In the genomic region with DNA sequence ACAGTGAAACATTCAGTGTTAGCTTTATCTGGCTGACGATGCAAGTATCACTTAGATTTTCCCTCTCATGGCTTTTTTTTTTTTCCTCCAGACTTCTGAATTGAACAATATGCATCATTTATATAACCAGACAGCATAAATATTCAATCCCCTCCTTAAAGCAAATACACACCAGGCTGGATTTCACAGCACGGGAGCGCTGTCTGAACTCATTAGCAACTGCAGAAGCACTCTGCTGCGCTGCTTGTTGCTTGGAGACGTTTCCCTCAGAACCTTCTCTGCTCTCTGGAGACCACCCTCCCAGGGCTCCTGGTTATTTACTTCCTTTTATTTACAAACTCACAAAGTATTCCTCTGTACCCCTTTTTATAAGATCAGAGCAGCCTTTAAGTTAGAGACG, we compare ENCODE assay signal across 16 mouse cellular contexts.
DNase-seq lines count a peak whose midpoint lies in the region; ATAC-seq lines count a peak whose summit lies in the region.
"Had no signal": no experiment of that assay in that cellular context is flagged by ENCODE, and none has a peak within 500 bp of the region (broad histone marks: within the 10 kb centered on the region; RNA-seq: fewer than 3 reads in every experiment).

No protein-coding gene starts in this region.

- no peak for DNase-seq in forebrain, embryonic 10.5 days (ENCODE audit: extremely low spot score, low spot score)
- peak; percentile 76 for DNase-seq in brain, adult 2 months (ENCODE audit: low read depth, low spot score)
- DNase-seq in thymus, adult 18-20 months, result no peak
- DNase-seq: adrenal gland, postnatal 25 days; cerebellum, postnatal 14 days; gastrocnemius, postnatal 25 days; heart, postnatal 10 days; kidney, postnatal 10 days; lung, postnatal 36 days had no signal

- peak overlapping the region; percentile 57 for H3K27ac ChIP-seq in forebrain, embryonic 13.5 days
- no peak overlapping the region for H3K27ac ChIP-seq in forebrain, embryonic 10.5 days
- H3K27ac ChIP-seq in hindbrain, embryonic 15.5 days (replicated peaks), result peak overlapping the region; percentile 74
- H3K27ac ChIP-seq in neural tube, embryonic 14.5 days (ENCODE audit: low read depth, low read length), result no peak overlapping the region
- H3K27ac ChIP-seq: embryonic facial prominence, embryonic 12.5 days had no signal

- H3K9me3 ChIP-seq in forebrain, embryonic 13.5 days (replicated peaks), result no peaks in the 10 kb centered on the region
- no peaks in the 10 kb centered on the region for H3K9me3 ChIP-seq in forebrain, embryonic 10.5 days
- H3K9me3 ChIP-seq in hindbrain, embryonic 15.5 days, result no peaks in the 10 kb centered on the region
- no peaks in the 10 kb centered on the region for H3K9me3 ChIP-seq in neural tube, embryonic 14.5 days (ENCODE audit: control insufficient read depth, low read length)
- H3K9me3 ChIP-seq: embryonic facial prominence, embryonic 12.5 days had no signal

- H3K9ac ChIP-seq in forebrain, embryonic 13.5 days, result no peak overlapping the region
- H3K9ac ChIP-seq in hindbrain, embryonic 15.5 days, result no peak overlapping the region
- H3K9ac ChIP-seq in neural tube, embryonic 14.5 days (replicated peaks; ENCODE audit: low read depth, low read length), result no peak overlapping the region
- H3K9ac ChIP-seq: embryonic facial prominence, embryonic 12.5 days had no signal

- peaks cover 23% of the 10 kb centered on the region; the same call in 1 of the 2 replicates for H3K36me3 ChIP-seq in forebrain, embryonic 13.5 days (ENCODE audit: poor library complexity, severe bottlenecking)
- H3K36me3 ChIP-seq in forebrain, embryonic 10.5 days (replicated peaks), result peaks cover 85% of the 10 kb centered on the region
- H3K36me3 ChIP-seq in hindbrain, embryonic 15.5 days, result no peaks in the 10 kb centered on the region
- H3K36me3 ChIP-seq in neural tube, embryonic 14.5 days (ENCODE audit: control insufficient read depth, insufficient read depth, low read length), result no peaks in the 10 kb centered on the region
- H3K36me3 ChIP-seq: embryonic facial prominence, embryonic 12.5 days had no signal

- no peaks in the 10 kb centered on the region for H3K27me3 ChIP-seq in forebrain, embryonic 13.5 days
- no peaks in the 10 kb centered on the region for H3K27me3 ChIP-seq in forebrain, embryonic 10.5 days (ENCODE audit: poor library complexity, severe bottlenecking)
- no peaks in the 10 kb centered on the region for H3K27me3 ChIP-seq in hindbrain, embryonic 15.5 days
- H3K27me3 ChIP-seq in neural tube, embryonic 14.5 days (ENCODE audit: control insufficient read depth, insufficient read depth, low read length), result no peaks in the 10 kb centered on the region
- H3K27me3 ChIP-seq: embryonic facial prominence, embryonic 12.5 days had no signal

- peaks cover 22% of the 10 kb centered on the region for H3K4me1 ChIP-seq in forebrain, embryonic 13.5 days
- H3K4me1 ChIP-seq in forebrain, embryonic 10.5 days, result peaks cover 30% of the 10 kb centered on the region
- peaks cover 23% of the 10 kb centered on the region for H3K4me1 ChIP-seq in hindbrain, embryonic 15.5 days (replicated peaks)
- H3K4me1 ChIP-seq in neural tube, embryonic 14.5 days (ENCODE audit: control insufficient read depth, insufficient read depth, low read length), result peaks cover 5% of the 10 kb centered on the region; the same call in 1 of the 2 replicates

- 60% methylated on average over 6 of the region's 6 CpGs for WGBS in forebrain, embryonic 13.5 days
- 89% methylated on average over 6 of the region's 6 CpGs for WGBS in forebrain, embryonic 10.5 days
- WGBS in hindbrain, embryonic 15.5 days, result 27% methylated on average over 6 of the region's 6 CpGs
- 51% methylated on average over 6 of the region's 6 CpGs for WGBS in neural tube, embryonic 14.5 days

- ATAC-seq in forebrain, embryonic 13.5 days, result peak; percentile 44
- ATAC-seq in hindbrain, embryonic 15.5 days (ENCODE audit: low FRiP score, low read depth), result peak; percentile 68; the same call in 1 of the 2 replicates
- ATAC-seq in neural tube, embryonic 14.5 days (ENCODE audit: low read depth), result peak; percentile 58; the same call in 1 of the 2 replicates
- no peak for ATAC-seq in inflammation-experienced regulatory T-cells, adult 6 months
- ATAC-seq in megakaryocyte-erythroid progenitor cell, adult 5-6 weeks (replicated peaks; ENCODE audit: low FRiP score, low TSS enrichment, poor library complexity, severe bottlenecking), result no peak
- ATAC-seq: intestine, embryonic 16.5 days had no signal

- H3K4me2 ChIP-seq in forebrain, embryonic 13.5 days, result no peak overlapping the region
- H3K4me2 ChIP-seq in hindbrain, embryonic 15.5 days, result peak overlapping the region; percentile 26; the same call in 1 of the 2 replicates
- no peak overlapping the region for H3K4me2 ChIP-seq in neural tube, embryonic 14.5 days (ENCODE audit: low read depth, low read length)
- H3K4me2 ChIP-seq: embryonic facial prominence, embryonic 12.5 days had no signal

- no peak overlapping the region for H3K4me3 ChIP-seq in forebrain, embryonic 13.5 days
- no peak overlapping the region for H3K4me3 ChIP-seq in forebrain, embryonic 10.5 days
- no peak overlapping the region for H3K4me3 ChIP-seq in hindbrain, embryonic 15.5 days
- no peak overlapping the region for H3K4me3 ChIP-seq in neural tube, embryonic 14.5 days (ENCODE audit: low read depth, low read length)
- H3K4me3 ChIP-seq: embryonic facial prominence, embryonic 12.5 days had no signal

Comparison
In these comparisons a context has a peak if more than half of its experiments do, and no peak if none do; other contexts are left out.
1. H3K27ac ChIP-seq: peak in forebrain, embryonic 13.5 days (single experiment) and hindbrain, embryonic 15.5 days (single experiment); none in forebrain, embryonic 10.5 days (single experiment) and neural tube, embryonic 14.5 days (single experiment).
2. ATAC-seq: peak in forebrain, embryonic 13.5 days (single experiment), hindbrain, embryonic 15.5 days (single experiment) and neural tube, embryonic 14.5 days (single experiment); none in inflammation-experienced regulatory T-cells, adult 6 months (single experiment) and megakaryocyte-erythroid progenitor cell, adult 5-6 weeks (single experiment).